Mouse (Mus musculus) kidney, postnatal 25 days (tissue): ENCODE measurements around the gene Lamb1.
A peak's percentile ranks its signal among the peaks of the same experiment; 100 is the strongest.

Source experiments
- DNase-seq, 2 experiments: peaks; one replicate each; pipeline ENCODE4 v3.0.0; 2021; ENCODE audit warnings: mixed read lengths in 2 of 2

Gene Lamb1

DNA sequence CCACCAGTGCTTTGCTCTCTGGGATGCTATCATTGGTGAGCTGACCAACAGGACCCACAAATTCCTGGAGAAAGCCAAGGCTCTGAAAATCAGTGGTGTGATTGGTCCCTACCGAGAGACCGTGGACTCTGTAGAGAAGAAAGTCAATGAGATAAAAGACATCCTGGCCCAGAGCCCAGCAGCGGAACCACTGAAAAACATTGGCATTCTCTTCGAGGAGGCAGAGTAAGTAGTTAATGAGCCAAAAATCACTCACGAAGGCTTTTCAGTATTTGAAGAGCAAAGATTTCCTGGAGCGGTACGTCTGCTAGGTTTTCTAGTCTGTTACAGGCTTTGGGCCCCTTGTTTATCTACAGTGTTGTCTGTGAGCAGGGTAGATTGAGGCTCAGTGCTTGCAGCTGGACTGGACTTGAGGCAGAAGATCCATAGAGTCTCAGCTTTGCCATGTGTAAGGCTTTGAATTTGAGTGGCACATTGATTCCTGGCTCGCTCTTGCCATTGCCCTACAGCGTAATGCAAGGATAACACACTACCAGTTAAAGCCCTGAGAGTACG is 53.5 kb downstream of the Lamb1 start:
- DNase-seq = no peak

DNA sequence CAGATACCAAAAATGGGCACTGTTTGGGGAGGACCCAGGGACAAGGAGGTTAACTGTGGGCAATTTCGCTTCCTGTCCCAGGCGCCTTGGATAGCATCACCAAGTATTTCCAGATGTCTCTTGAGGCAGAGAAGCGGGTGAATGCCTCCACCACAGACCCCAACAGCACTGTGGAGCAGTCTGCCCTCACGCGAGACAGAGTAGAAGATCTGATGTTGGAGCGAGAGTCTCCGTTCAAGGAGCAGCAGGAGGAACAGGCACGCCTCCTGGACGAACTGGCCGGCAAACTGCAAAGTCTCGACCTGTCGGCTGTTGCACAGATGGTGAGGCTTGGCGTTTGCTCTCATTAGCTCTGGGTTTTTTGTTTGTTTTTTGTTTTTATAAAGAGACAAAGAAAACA is 55.8 kb downstream of the Lamb1 start:
- no peak for DNase-seq

DNA sequence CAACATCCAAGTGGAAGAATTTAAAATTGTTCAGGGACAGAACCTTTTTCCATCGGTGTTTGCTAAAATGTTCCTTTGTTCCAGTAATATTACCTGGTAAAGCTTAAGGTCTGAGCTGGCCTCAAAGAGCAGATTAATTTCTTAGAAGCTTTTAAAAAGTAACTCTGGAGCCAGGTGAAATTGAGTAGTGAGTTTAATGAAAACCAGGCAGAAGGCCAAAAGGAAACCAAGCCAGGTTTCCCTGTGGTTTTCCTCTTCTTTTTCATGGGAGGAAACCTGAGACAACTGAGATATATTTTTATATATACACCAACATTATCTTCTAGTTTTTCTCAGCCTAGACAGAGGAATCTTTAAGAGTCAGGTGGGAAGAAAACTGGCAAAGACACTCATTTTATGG is 56.5 kb downstream of the Lamb1 start:
- DNase-seq = no peak

DNA sequence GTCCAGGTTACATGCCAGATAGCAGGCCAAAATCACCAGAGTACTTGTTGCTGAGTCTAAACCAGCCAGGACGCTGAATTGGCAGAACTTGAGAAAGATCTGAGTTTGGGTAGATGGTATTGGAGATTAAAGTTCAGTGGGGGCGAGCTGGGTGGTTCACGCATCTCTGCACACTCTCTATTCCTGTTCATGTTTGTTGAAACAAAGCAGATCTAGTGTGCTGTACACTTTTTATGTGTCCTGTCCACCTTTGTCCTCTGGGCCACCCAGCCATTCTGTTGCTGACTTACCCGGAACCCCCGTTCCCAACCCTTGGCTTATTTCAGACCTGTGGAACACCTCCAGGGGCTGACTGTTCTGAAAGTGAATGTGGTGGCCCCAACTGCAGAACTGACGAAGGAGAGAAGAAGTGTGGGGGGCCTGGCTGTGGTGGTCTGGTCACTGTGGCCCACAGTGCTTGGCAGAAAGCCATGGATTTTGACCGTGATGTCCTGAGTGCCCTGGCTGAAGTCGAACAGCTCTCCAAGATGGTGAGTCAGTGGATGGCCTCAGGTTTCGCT is 58.2 kb downstream of the Lamb1 start:
- DNase-seq = peak in 1 of 2 experiments; percentile 36

DNA sequence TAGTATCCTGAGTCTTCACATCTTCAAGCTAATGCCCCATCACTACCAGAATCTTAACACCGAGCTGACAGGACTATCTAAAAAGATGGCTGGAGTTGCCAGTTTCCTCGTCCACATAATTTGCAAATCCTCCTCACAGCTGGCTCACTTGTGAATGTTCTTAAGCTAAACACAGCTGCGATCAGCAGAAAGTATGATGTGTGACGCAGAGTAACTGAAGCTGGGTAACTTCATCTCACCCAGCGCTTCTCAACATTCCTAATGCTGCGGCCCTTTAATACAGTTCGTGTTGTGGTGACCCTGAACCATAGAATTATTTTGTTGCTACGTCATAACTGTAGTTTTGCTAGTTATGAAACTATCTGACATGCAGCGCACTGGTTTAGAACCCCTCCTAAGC is 62.1 kb downstream of the Lamb1 start:
- no peak for DNase-seq

DNA sequence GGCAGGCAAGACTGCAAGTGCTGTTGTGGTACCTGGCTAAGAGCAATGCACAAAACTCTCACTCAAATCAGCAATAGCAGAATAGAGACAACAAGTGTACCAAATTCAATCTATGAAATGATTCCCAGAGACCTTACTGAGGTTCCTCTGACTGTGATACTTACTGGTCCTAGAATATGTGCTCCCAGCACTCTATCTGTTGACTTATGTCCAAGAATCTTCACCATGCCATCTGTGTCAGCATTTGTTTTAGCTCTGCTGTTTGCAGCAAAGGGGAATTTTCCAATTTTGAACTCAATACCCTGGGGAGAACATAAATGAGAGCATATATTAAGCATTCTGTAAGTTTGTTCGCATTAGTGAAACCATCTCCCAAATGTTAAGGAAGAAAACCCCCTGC is 68.2 kb downstream of the Lamb1 start:
- DNase-seq = no peak

DNA sequence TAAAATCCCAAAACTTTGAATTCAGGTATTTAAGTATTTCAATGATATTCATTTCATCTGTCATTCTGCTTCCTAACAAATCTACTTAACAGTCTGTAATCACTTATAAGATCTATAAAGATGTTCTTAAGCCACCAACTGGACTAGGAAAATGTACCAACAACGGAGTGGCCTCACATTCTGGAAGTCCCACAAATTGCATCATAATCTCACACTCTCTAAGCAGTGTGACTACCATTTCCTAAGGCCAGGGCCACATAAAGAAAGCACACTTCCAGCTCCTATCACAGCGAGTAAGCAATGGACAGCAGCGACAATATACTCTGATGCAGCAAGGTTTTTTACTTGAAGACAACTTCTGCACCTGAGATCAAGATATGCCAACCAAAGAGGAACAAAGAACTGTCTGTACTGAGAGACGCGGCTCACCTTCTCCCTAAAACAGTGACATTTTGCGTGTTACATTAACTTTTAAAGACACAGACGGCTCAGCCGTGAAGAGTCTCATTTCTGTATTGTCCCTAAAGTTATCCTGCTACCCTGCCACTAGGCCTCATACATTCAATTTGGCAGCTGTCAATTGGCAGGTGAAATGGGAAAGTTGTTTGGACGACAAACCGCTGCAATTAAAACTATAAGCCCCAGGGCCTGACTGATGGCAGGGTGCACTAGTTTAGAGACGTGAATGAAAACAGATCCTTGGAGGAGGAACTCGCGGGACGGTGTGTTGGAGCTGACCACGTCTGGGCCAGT is 85.3 kb downstream of the Lamb1 start:
- no peak for DNase-seq

DNA sequence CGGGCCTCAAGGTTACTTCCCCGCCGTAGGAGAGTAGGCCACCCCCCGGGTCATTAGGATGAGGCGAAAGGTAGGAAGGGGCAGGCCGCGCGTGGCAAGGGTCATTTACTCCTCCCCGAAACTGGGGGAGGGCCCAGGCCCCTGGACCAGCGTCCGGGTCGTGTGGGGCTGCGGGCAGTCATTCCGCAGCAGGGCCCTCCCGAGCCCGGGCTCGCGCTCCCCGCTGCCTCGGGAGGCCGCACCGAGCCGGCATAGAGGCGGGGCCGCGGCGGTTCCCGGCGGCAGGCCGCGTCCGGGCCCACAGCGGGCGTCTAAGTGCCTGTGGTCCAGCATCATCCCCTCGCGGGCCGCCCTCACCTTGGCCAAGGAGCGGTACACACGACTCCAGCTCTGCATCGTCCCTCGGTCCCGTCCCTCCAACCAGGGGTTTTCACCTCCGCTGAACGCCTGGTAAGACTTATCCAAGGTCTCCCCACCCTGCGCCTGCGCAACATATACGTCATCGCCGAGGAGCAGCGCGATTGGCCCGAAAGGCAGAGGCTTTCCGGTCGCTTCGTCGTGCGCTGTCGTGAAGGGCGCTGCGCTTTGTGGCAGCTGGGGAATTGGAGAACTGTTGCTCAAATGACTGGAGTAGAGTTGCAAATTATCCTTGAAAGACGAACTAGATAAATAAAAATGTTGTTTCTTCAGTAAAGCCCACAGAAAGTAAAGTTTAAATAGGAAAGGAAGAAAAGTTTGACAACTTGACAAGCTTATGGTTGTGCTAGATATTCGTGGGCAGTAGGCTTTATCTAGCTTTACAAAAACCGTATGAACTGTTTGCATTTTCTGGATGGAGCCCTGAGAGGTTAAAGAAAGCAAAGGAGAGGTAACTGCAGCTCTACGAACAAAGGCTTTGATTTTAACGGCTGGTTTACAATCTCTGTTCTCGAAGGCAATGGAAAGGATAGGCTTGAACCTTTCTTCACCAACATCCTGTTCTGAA is 86.2 kb downstream of the Lamb1 start, which contains the start of gene Dld:
TSS of gene Dld (minus strand) at position 510 of the 985 bp plus-strand sequence.
- DNase-seq = peak; percentile 98 to 99

DNA sequence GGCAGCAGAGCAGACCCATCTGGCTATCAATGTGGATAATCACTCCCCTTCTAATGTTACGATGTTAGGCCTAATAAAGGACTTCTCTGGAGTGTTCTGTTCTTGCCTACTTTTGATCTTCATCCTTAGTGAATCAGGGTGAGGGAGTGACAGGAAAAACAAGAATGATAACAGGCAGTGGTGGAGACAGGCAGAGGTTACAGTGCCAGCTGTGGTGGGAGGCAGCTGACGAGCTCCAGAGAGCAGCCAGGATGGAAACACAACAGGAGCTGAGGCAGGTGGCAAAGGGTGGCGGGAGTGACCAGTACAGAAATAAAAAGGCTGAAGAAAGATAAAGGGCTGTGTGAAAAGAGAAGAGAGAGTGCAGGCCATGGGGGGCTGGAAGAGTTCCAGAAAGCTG is 101.4 kb downstream of the Lamb1 start:
- no peak for DNase-seq

DNA sequence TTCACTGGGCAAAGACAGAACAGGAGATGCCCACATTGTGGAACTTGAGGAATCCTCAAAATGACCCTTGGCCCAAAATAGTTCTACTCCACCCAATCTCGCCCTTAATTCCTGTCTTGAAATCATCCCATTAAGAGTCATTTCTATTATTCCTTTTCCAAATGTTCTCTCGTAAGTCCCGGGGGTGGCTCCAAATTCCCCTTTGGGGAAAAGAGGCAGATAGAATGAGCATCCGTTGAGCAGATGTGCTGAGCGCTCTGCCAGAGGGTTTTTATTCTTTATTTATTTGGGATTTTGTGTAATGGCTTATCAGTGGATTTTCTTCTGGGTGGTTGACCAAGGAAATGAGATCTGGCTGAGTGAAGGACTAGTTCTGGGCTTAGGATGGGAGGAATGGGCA is 102.7 kb downstream of the Lamb1 start:
- no peak for DNase-seq

DNA sequence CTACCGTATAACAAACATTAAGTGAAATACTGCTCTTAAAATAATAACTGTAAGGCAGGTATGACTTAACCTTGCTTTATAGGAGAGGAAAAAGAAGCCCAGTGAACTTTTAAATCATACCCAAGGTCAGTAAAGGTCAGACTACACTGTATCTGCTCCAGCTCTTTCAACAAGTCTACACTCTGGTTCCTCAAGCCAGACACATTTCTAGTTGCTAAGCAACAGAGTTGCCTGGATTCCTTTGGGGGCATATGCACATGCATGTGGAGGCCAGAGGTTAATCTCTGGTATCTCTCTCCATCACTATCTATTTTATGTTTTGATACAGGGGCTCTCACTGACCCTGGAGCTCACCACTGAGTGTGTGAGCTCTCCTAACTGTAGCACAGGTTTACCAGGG is 104.1 kb downstream of the Lamb1 start:
- no peak for DNase-seq

DNA sequence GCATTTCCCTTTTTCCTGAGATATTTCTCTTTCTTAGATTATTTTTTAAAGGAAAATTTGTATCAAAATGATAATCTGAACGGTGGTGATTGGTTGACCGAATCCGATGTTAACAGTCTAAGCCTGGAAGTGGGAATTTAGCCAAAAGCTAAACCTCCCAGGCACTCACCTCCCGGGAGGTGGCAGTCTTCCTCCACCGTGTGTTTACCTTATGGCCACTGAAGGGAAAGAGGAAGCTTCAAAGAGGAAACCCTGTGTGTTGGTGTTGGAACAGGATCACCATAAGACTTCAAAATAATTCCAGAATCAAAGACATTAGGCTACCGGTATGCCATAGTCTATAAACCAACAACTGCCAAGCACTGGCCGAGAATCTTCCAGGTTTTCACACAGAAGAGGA is 104.6 kb downstream of the Lamb1 start:
- no peak for DNase-seq

DNA sequence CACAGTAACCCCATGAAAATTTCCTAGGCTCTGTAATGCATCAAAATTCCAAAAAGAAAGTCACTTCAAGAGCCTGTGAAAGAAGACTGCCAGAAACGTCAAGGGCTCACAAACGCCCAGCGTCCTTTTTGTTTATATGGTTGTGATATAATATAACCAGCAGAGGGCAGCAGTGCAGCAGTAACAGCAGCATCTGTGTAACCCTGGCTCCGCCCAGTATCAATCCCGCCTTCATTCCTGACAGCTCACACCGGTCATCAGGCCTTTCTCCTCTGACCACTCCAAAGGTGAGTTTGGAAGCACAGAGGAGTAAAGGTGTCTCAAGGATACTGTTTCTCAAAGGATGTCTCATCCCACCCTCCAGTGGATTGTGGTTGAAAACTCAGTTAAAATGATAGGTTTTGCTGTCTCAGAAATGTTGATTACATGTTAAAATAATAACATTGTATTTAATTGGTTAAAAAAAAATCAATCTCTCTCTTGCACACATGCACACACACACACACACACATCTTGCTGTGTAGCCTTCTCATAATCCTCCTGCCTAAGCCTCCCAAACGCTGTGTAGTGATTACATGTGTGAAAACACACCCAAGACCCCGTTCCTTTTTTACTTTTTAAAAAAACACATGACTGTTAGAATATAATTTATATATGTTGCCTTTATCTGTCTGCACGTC is 109.7 kb downstream of the Lamb1 start:
- peak; percentile 80 to 81 for DNase-seq

DNA sequence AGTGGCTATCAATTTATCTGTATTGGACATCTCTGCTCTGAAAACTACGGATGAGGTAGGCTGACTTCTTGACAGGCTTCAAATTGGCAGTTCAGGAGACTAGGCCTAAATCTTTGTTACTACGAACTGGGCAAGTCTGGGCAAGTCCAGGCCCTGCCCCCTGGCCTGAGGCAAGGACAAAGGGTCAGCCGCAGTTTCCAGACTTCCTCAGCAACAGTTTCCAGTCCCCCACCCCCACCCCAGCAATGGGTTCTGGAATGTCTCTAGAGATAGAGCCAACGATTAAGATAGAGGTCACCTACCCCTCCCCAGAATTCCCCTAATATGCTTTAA is 110.2 kb downstream of the Lamb1 start:
- DNase-seq = no peak

DNA sequence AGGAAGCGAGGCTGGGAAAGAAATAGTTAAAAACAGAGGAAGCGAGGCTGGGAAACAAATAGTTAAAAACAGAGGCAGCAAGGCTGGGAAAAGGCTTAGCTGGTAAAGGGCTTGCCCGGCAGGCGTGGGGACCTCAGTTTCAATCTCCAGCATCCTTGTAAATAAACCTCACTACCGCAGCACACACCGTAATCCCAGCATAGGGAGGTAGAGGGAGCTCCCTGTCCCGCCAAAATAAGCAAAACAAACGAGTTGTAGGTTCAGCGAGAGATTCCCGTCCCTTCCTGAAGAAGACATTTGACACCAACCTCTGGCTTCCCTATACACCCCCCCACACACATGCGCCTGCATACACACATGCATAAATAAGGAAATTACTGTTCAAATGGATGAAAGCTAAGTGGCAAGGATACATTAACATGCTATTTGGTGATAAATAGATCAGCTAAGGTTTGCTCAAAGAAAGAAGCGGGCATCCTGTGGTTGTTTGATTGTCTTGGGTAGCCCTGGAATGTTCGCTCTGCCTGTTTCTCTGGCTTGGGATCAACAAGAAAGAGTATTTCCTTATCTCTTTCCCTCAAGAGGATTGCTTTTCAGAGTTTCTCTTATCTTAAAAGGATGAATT is 111.4 kb downstream of the Lamb1 start:
- peak in 1 of 2 experiments; percentile 2 for DNase-seq

DNA sequence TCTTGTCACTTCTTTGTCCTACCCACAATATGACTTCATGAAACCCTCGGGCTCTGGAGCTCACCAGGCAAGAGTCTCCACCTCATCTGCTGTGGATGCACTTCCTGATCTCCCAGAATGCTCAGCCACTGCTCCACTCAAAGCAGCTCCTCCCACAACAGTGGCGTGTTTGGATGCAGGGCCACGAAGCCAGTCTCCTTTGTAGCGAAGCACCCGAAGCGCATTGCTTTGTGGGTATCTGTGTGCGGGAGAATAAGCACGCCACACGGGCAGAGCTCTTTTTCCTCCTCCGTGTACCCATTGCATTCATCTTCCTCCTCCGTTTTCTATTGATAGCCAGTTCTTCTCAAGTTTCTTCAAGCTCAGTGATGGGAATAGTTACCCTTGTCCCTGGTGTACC is 112.2 kb downstream of the Lamb1 start:
- DNase-seq = no peak
